Mouse (Mus musculus): ENCODE measurements around the gene Gdf11. TPM values are rescaled to one million over a fixed set of nuclear protein-coding genes. Genes with fewer than 3 reads are reported as not detected.

The Gdf11 gene
- polyA plus RNA-seq, 1 experiment from 2014 or later = 2.8 TPM

GRCm38 (mm10) chr10:128861176-128861575 is 30.3 kb downstream of the Gdf11 start:
- no peak for ATAC-seq (ENCODE audit: insufficient read depth, low FRiP score)
- H3K4me3 ChIP-seq (replicated peaks; ENCODE audit: low read length) = no peak overlapping the region
- no peaks in the 10 kb centered on the region for H3K27me3 ChIP-seq (ENCODE audit: control insufficient read depth, insufficient read depth, low read length)
- H3K4me1 ChIP-seq (ENCODE audit: control insufficient read depth, insufficient read depth, low read length) = no peaks in the 10 kb centered on the region
- peaks cover 12% of the 10 kb centered on the region for H3K36me3 ChIP-seq (ENCODE audit: control insufficient read depth, insufficient read depth, low read length)
- H3K9ac ChIP-seq (ENCODE audit: low read length) = no peak overlapping the region
- H3K9me3 ChIP-seq (replicated peaks; ENCODE audit: control insufficient read depth, low read length) = no peaks in the 10 kb centered on the region
- no peak overlapping the region for H3K27ac ChIP-seq (ENCODE audit: low read length)
- no peak overlapping the region for H3K4me2 ChIP-seq (ENCODE audit: low read depth, low read length)

- no peaks in the 10 kb centered on the region for H3K27me3 ChIP-seq (ENCODE audit: control insufficient read depth, insufficient read depth, low read length)
- H3K9me3 ChIP-seq (replicated peaks; ENCODE audit: control insufficient read depth, low read length) = no peaks in the 10 kb centered on the region
- no peak overlapping the region for H3K27ac ChIP-seq (ENCODE audit: low read length)
- H3K4me3 ChIP-seq (replicated peaks; ENCODE audit: low read length) = no peak overlapping the region
- H3K9ac ChIP-seq (ENCODE audit: low read length) = no peak overlapping the region
- ATAC-seq (ENCODE audit: insufficient read depth, low FRiP score) = no peak
- peaks cover 12% of the 10 kb centered on the region; the same call in 1 of the 2 replicates for H3K36me3 ChIP-seq (ENCODE audit: control insufficient read depth, insufficient read depth, low read length)
- H3K4me2 ChIP-seq (ENCODE audit: low read depth, low read length) = no peak overlapping the region
- H3K4me1 ChIP-seq (ENCODE audit: control insufficient read depth, insufficient read depth, low read length) = no peaks in the 10 kb centered on the region
- WGBS = 78% methylated on average over 3 of the region's 3 CpGs
Observed at GRCm38 (mm10) chr10:128850339-128850738, 41.2 kb downstream of the Gdf11 start.

GRCm38 (mm10) chr10:128848426-128848825 is 43.1 kb downstream of the Gdf11 start:
- H3K9ac ChIP-seq (ENCODE audit: low read length) = no peak overlapping the region
- no peak overlapping the region for H3K27ac ChIP-seq (ENCODE audit: low read length)
- H3K27me3 ChIP-seq (ENCODE audit: control insufficient read depth, insufficient read depth, low read length) = no peaks in the 10 kb centered on the region
- no peak overlapping the region for H3K4me2 ChIP-seq (ENCODE audit: low read depth, low read length)
- no peaks in the 10 kb centered on the region for H3K9me3 ChIP-seq (replicated peaks; ENCODE audit: control insufficient read depth, low read length)
- H3K36me3 ChIP-seq (ENCODE audit: control insufficient read depth, insufficient read depth, low read length) = peaks cover 13% of the 10 kb centered on the region; the same call in 1 of the 2 replicates
- no peak overlapping the region for H3K4me3 ChIP-seq (replicated peaks; ENCODE audit: low read length)
- WGBS = 54% methylated on average over 2 of the region's 2 CpGs
- no peaks in the 10 kb centered on the region for H3K4me1 ChIP-seq (ENCODE audit: control insufficient read depth, insufficient read depth, low read length)
- no peak for ATAC-seq (ENCODE audit: insufficient read depth, low FRiP score)

GRCm38 (mm10) chr10:128846664-128847063 is 44.9 kb downstream of the Gdf11 start:
- no peak for ATAC-seq (ENCODE audit: insufficient read depth, low FRiP score)
- Histone ChIP-seq H3K27ac (ENCODE audit: low read length) (no peak overlapping the region), H3K27me3 (ENCODE audit: control insufficient read depth, insufficient read depth, low read length) (no peaks in the 10 kb centered on the region), H3K9ac (ENCODE audit: low read length) (no peak overlapping the region), H3K4me1 (ENCODE audit: control insufficient read depth, insufficient read depth, low read length) (no peaks in the 10 kb centered on the region), H3K36me3 (ENCODE audit: control insufficient read depth, insufficient read depth, low read length) (peaks cover 15% of the 10 kb centered on the region; the same call in 1 of the 2 replicates), H3K4me3 (replicated peaks; ENCODE audit: low read length) (no peak overlapping the region), H3K4me2 (ENCODE audit: low read depth, low read length) (no peak overlapping the region), H3K9me3 (replicated peaks; ENCODE audit: control insufficient read depth, low read length) (no peaks in the 10 kb centered on the region)
- 96% methylated on average over 4 of the region's 4 CpGs for WGBS

GRCm38 (mm10) chr10:128845516-128845915 is 46.0 kb downstream of the Gdf11 start:
- Histone ChIP-seq H3K9ac (ENCODE audit: low read length) (no peak overlapping the region), H3K4me1 (ENCODE audit: control insufficient read depth, insufficient read depth, low read length) (no peaks in the 10 kb centered on the region), H3K27me3 (ENCODE audit: control insufficient read depth, insufficient read depth, low read length) (no peaks in the 10 kb centered on the region), H3K36me3 (ENCODE audit: control insufficient read depth, insufficient read depth, low read length) (peaks cover 15% of the 10 kb centered on the region; the same call in 1 of the 2 replicates), H3K4me2 (ENCODE audit: low read depth, low read length) (no peak overlapping the region), H3K27ac (ENCODE audit: low read length) (no peak overlapping the region), H3K9me3 (replicated peaks; ENCODE audit: control insufficient read depth, low read length) (no peaks in the 10 kb centered on the region), H3K4me3 (replicated peaks; ENCODE audit: low read length) (no peak overlapping the region)
- 63% methylated on average over 2 of the region's 2 CpGs for WGBS
- ATAC-seq (ENCODE audit: insufficient read depth, low FRiP score) = no peak

- Histone ChIP-seq H3K36me3 (ENCODE audit: control insufficient read depth, insufficient read depth, low read length) (peaks cover 12% of the 10 kb centered on the region; the same call in 1 of the 2 replicates), H3K9me3 (replicated peaks; ENCODE audit: control insufficient read depth, low read length) (no peaks in the 10 kb centered on the region), H3K27ac (ENCODE audit: low read length) (no peak overlapping the region), H3K4me3 (replicated peaks; ENCODE audit: low read length) (no peak overlapping the region), H3K4me1 (ENCODE audit: control insufficient read depth, insufficient read depth, low read length) (no peaks in the 10 kb centered on the region), H3K4me2 (ENCODE audit: low read depth, low read length) (no peak overlapping the region), H3K27me3 (ENCODE audit: control insufficient read depth, insufficient read depth, low read length) (no peaks in the 10 kb centered on the region), H3K9ac (ENCODE audit: low read length) (no peak overlapping the region)
- ATAC-seq (ENCODE audit: insufficient read depth, low FRiP score) = no peak
- 79% methylated on average over 5 of the region's 5 CpGs for WGBS
Observed at GRCm38 (mm10) chr10:128843260-128843659, 48.3 kb downstream of the Gdf11 start.

- Histone ChIP-seq H3K4me1 (ENCODE audit: control insufficient read depth, insufficient read depth, low read length) (no peaks in the 10 kb centered on the region), H3K9ac (ENCODE audit: low read length) (no peak overlapping the region), H3K27me3 (ENCODE audit: control insufficient read depth, insufficient read depth, low read length) (no peaks in the 10 kb centered on the region), H3K4me2 (ENCODE audit: low read depth, low read length) (no peak overlapping the region), H3K36me3 (ENCODE audit: control insufficient read depth, insufficient read depth, low read length) (peaks cover 13% of the 10 kb centered on the region), H3K4me3 (replicated peaks; ENCODE audit: low read length) (no peak overlapping the region), H3K9me3 (replicated peaks; ENCODE audit: control insufficient read depth, low read length) (no peaks in the 10 kb centered on the region), H3K27ac (ENCODE audit: low read length) (no peak overlapping the region)
- no peak for ATAC-seq (ENCODE audit: insufficient read depth, low FRiP score)
Observed at GRCm38 (mm10) chr10:128840612-128841011, 50.9 kb downstream of the Gdf11 start.

- no peak overlapping the region for H3K4me3 ChIP-seq (replicated peaks; ENCODE audit: low read length)
- H3K27me3 ChIP-seq (ENCODE audit: control insufficient read depth, insufficient read depth, low read length) = no peaks in the 10 kb centered on the region
- H3K27ac ChIP-seq (ENCODE audit: low read length) = no peak overlapping the region
- peaks cover 13% of the 10 kb centered on the region for H3K36me3 ChIP-seq (ENCODE audit: control insufficient read depth, insufficient read depth, low read length)
- H3K4me2 ChIP-seq (ENCODE audit: low read depth, low read length) = no peak overlapping the region
- H3K9ac ChIP-seq (ENCODE audit: low read length) = no peak overlapping the region
- no peaks in the 10 kb centered on the region for H3K4me1 ChIP-seq (ENCODE audit: control insufficient read depth, insufficient read depth, low read length)
- no peaks in the 10 kb centered on the region for H3K9me3 ChIP-seq (replicated peaks; ENCODE audit: control insufficient read depth, low read length)
- no peak for ATAC-seq (ENCODE audit: insufficient read depth, low FRiP score)
Observed at GRCm38 (mm10) chr10:128839434-128839833, 52.1 kb downstream of the Gdf11 start.

- ATAC-seq (ENCODE audit: insufficient read depth, low FRiP score) = no peak
- Histone ChIP-seq H3K27ac (ENCODE audit: low read length) (no peak overlapping the region), H3K9ac (ENCODE audit: low read length) (no peak overlapping the region), H3K4me3 (replicated peaks; ENCODE audit: low read length) (no peak overlapping the region), H3K4me2 (ENCODE audit: low read depth, low read length) (no peak overlapping the region), H3K36me3 (ENCODE audit: control insufficient read depth, insufficient read depth, low read length) (peaks cover 18% of the 10 kb centered on the region), H3K4me1 (ENCODE audit: control insufficient read depth, insufficient read depth, low read length) (no peaks in the 10 kb centered on the region), H3K27me3 (ENCODE audit: control insufficient read depth, insufficient read depth, low read length) (no peaks in the 10 kb centered on the region), H3K9me3 (replicated peaks; ENCODE audit: control insufficient read depth, low read length) (no peaks in the 10 kb centered on the region)
Observed at GRCm38 (mm10) chr10:128837400-128837799, 54.1 kb downstream of the Gdf11 start.

Data from stomach, embryonic 16.5 days (tissue).